Mouse (Mus musculus) bone marrow, adult 2 months (tissue): ENCODE data around the gene Trim72.

ENCODE experiments used
- CTCF ChIP-seq: fragments of 200-500 bp; IDR thresholded peaks from 2 replicates; pipeline ENCODE4 v1.5.1; 2011; ENCODE audit warnings: low read length, control low read depth; ENCODE audit not compliant: control insufficient read depth, insufficient read depth
- POLR2A ChIP-seq: fragments of 200-500 bp; IDR thresholded peaks from 2 replicates; pipeline ENCODE4 v1.6.1; 2011; ENCODE audit warnings: low read depth, mild to moderate bottlenecking, control low read depth, low read length, borderline replicate concordance; ENCODE audit not compliant: control insufficient read depth

GRCm38 (mm10) chr7:128000068-128000950, 3.4 kb upstream of the Trim72 start:
- no peak for TF ChIP-seq CTCF
- TF ChIP-seq POLR2A, result no peak
